Mouse (Mus musculus) limb, embryonic 15.5 days (tissue): ENCODE measurements around the gene Slit3. TPM values are rescaled to one million over a fixed set of nuclear protein-coding genes. Genes with fewer than 3 reads are reported as not detected.

Source experiments
- ATAC-seq: fragments of 200-750 bp; cut with Nextera tagmentation; 2 replicates; pipeline ENCODE4 v1.8.0; 2017; ENCODE audit warnings: low read depth, moderate TSS enrichment; ENCODE audit not compliant: insufficient number of reproducible peaks, low FRiP score, low TSS enrichment
- H3K27ac ChIP-seq: fragments of 300-500 bp; sonication (generic); 2 replicates; pipeline ENCODE4 v1.5.1; 2015; ENCODE audit warnings: moderate library complexity, mild to moderate bottlenecking, inconsistent platforms
- H3K27me3 ChIP-seq: fragments of 300-500 bp; sonication (generic); 2 replicates; pipeline ENCODE4 v1.6.1; 2015; ENCODE audit warnings: inconsistent platforms
- H3K36me3 ChIP-seq: fragments of 300-500 bp; sonication (generic); 2 replicates; pipeline ENCODE4 v1.6.1; 2015; ENCODE audit warnings: inconsistent platforms
- H3K4me1 ChIP-seq: fragments of 300-500 bp; sonication (generic); 2 replicates; pipeline ENCODE4 v1.6.1; 2015; ENCODE audit warnings: inconsistent platforms
- H3K4me2 ChIP-seq: fragments of 300-500 bp; sonication (generic); 2 replicates; pipeline ENCODE4 v1.6.1; 2015; ENCODE audit warnings: mild to moderate bottlenecking, inconsistent platforms
- H3K4me3 ChIP-seq: fragments of 300-500 bp; sonication (generic); 2 replicates; pipeline ENCODE4 v1.5.1; 2015; ENCODE audit warnings: mild to moderate bottlenecking, inconsistent platforms
- H3K9ac ChIP-seq: fragments of 300-500 bp; sonication (generic); 2 replicates; pipeline ENCODE4 v1.6.1; 2015; ENCODE audit warnings: inconsistent platforms
- H3K9me3 ChIP-seq: fragments of 300-500 bp; sonication (generic); 2 replicates; pipeline ENCODE4 v1.6.1; 2016; ENCODE audit warnings: inconsistent platforms
- WGBS: fragments of 180-500 bp; shearing (Covaris S2); methylation state at CpG from one replicate; pipeline ENCODE4 v1.1.7; 2015; 5-methylcytosine and 5-hydroxymethylcytosine counted together
- polyA plus RNA-seq: library from polyadenylated mRNA; unstranded; fragments of >200 nt; fragmentation: Nextera tagmentation; extraction: Ambion mirVana; gene quantifications from 2 replicates; pipeline ENCODE4 v1.2.1, GENCODE M21; 2015

Slit3 gene
- polyA plus RNA-seq, 1 experiment from 2014 or later, result 20.8 TPM

GRCm38 (mm10) chr11:35257351-35257750 is 136.3 kb downstream of the Slit3 start:
- Histone ChIP-seq H3K27me3 (no peaks in the 10 kb centered on the region), H3K36me3 (no peaks in the 10 kb centered on the region), H3K4me2 (no peak overlapping the region), H3K4me1 (peaks cover 20% of the 10 kb centered on the region), H3K9me3 (no peaks in the 10 kb centered on the region), H3K9ac (no peak overlapping the region), H3K27ac (no peak overlapping the region), H3K4me3 (no peak overlapping the region)
- 31% methylated on average over 6 of the region's 6 CpGs for WGBS
- no peak for ATAC-seq

DNA sequence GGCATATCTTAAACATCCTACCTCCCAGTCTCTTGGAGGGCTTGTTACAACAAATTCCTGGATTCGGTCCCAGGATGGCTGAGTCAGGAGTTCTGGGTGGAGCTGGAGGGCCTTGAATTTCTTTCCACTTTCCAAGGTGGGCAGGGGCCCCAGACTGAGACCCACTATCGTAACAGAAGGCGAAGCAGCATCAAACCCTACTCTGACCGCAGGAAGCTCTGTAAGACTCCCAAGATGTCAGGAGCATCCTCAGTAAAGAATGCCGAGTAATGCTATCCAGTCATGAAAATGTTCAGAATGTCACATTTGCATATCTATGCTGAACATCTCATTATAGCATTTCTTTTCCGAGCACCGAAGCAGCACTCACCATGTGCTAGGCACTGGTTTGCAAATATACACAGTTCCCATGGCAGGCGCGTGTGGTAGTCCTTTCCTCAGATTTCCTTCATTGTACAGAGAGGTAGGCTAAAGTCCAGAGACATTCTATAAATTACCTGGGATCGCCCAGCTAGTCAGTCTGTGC is 140.6 kb downstream of the Slit3 start:
- 83% methylated on average over 10 of the region's 10 CpGs for WGBS
- no peaks in the 10 kb centered on the region for H3K36me3 ChIP-seq
- no peak overlapping the region for H3K4me2 ChIP-seq

GRCm38 (mm10) chr11:35262289-35262941 is 141.4 kb downstream of the Slit3 start:
- no peak overlapping the region for H3K27ac ChIP-seq
- no peaks in the 10 kb centered on the region for H3K27me3 ChIP-seq
- no peak overlapping the region for H3K4me2 ChIP-seq
- no peaks in the 10 kb centered on the region for H3K36me3 ChIP-seq
- no peak overlapping the region for H3K4me3 ChIP-seq
- peaks cover 16% of the 10 kb centered on the region for H3K4me1 ChIP-seq
- H3K9ac ChIP-seq, result no peak overlapping the region
- WGBS, result 78% methylated on average over 12 of the region's 12 CpGs
- no peaks in the 10 kb centered on the region for H3K9me3 ChIP-seq
- ATAC-seq, result no peak

More for the DNA sequence above, 140.6 kb downstream of the Slit3 start:
- H3K27me3 ChIP-seq, result no peaks in the 10 kb centered on the region
- ATAC-seq, result no peak
- H3K9me3 ChIP-seq, result no peaks in the 10 kb centered on the region
- H3K4me3 ChIP-seq, result no peak overlapping the region
- H3K4me1 ChIP-seq, result peaks cover 20% of the 10 kb centered on the region
- H3K9ac ChIP-seq, result no peak overlapping the region
- H3K27ac ChIP-seq, result no peak overlapping the region

DNA sequence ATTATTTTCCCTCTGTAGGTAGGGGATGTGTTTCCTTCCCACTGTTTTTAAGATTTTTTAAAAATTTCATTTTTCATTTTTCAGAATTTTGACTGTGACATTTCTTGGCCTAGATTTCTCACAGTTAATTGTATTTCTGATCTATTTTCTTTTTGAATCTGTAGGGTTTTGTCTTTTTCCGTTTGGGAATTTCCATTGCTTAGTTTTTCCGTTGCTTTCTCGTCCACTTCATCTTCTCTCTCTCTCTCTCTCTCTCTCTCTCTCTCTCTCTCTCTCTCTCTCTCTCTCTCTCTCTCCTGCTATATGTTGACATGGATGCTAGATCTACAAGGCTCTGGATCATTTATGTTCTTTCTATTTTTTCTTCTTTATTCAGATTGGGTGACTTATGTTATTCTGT is 143.7 kb downstream of the Slit3 start:
- Histone ChIP-seq H3K4me1 (peaks cover 11% of the 10 kb centered on the region; the same call in 1 of the 2 replicates), H3K9ac (no peak overlapping the region), H3K27me3 (no peaks in the 10 kb centered on the region), H3K27ac (no peak overlapping the region), H3K4me3 (no peak overlapping the region), H3K36me3 (no peaks in the 10 kb centered on the region), H3K9me3 (no peaks in the 10 kb centered on the region), H3K4me2 (no peak overlapping the region)
- 70% methylated on average over 3 of the region's 3 CpGs for WGBS
- ATAC-seq, result no peak

- H3K27me3 ChIP-seq, result peaks cover 2% of the 10 kb centered on the region; the same call in 1 of the 2 replicates
- no peak overlapping the region for H3K4me3 ChIP-seq
- H3K27ac ChIP-seq, result no peak overlapping the region
- no peak for ATAC-seq
- no peaks in the 10 kb centered on the region for H3K9me3 ChIP-seq
- no peak overlapping the region for H3K4me2 ChIP-seq
- 88% methylated on average over 9 of the region's 9 CpGs for WGBS
- H3K36me3 ChIP-seq, result no peaks in the 10 kb centered on the region
- no peak overlapping the region for H3K9ac ChIP-seq
- H3K4me1 ChIP-seq, result peaks cover 18% of the 10 kb centered on the region
These were observed 149.4 kb downstream of the Slit3 start for GRCm38 (mm10) chr11:35270396-35270795.

GRCm38 (mm10) chr11:35273416-35273815 is 152.4 kb downstream of the Slit3 start:
- no peak overlapping the region for H3K27ac ChIP-seq
- H3K4me1 ChIP-seq, result peaks cover 30% of the 10 kb centered on the region
- no peak overlapping the region for H3K4me3 ChIP-seq
- 20% methylated on average over 10 of the region's 10 CpGs for WGBS
- H3K9ac ChIP-seq, result no peak overlapping the region
- H3K36me3 ChIP-seq, result no peaks in the 10 kb centered on the region
- no peak overlapping the region for H3K4me2 ChIP-seq
- H3K27me3 ChIP-seq, result peaks cover 3% of the 10 kb centered on the region; the same call in 1 of the 2 replicates
- H3K9me3 ChIP-seq, result no peaks in the 10 kb centered on the region
- ATAC-seq, result no peak

GRCm38 (mm10) chr11:35274036-35274435 is 153.0 kb downstream of the Slit3 start:
- no peaks in the 10 kb centered on the region for H3K9me3 ChIP-seq
- no peak overlapping the region for H3K4me2 ChIP-seq
- H3K27ac ChIP-seq, result no peak overlapping the region
- whole genome bisulfite sequencing, result 71% methylated on average over 3 of the region's 3 CpGs
- H3K27me3 ChIP-seq, result peaks cover 3% of the 10 kb centered on the region; the same call in 1 of the 2 replicates
- H3K4me3 ChIP-seq, result no peak overlapping the region
- H3K4me1 ChIP-seq, result peaks cover 31% of the 10 kb centered on the region
- ATAC-seq, result no peak
- no peaks in the 10 kb centered on the region for H3K36me3 ChIP-seq
- H3K9ac ChIP-seq, result no peak overlapping the region

DNA sequence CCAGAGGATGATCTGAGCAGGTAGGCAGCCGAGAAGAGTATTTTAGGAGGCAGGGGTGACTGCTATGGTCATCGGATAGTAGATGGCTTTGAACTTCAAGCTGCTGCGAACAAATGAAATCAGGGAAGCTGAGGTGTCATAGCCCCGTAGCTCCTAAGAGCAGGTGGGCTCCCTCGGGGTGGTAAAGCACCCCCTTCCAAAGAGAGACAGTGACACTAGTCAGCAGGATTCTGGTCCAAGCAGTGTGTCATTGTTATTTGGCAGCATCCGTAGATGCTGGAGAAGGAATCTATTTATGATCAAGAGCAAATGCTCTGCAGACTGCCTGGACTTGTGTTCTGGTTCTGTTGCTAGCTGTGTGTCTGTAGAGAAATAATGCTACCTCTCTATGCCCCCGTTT is 154.3 kb downstream of the Slit3 start:
- no peak overlapping the region for H3K9ac ChIP-seq
- H3K27ac ChIP-seq, result no peak overlapping the region
- H3K27me3 ChIP-seq, result peaks cover 3% of the 10 kb centered on the region; the same call in 1 of the 2 replicates
- no peak for ATAC-seq
- H3K4me3 ChIP-seq, result no peak overlapping the region
- no peaks in the 10 kb centered on the region for H3K36me3 ChIP-seq
- H3K4me1 ChIP-seq, result peaks cover 31% of the 10 kb centered on the region
- no peak overlapping the region for H3K4me2 ChIP-seq
- H3K9me3 ChIP-seq, result no peaks in the 10 kb centered on the region
- 84% methylated on average over 7 of the region's 7 CpGs for WGBS

DNA sequence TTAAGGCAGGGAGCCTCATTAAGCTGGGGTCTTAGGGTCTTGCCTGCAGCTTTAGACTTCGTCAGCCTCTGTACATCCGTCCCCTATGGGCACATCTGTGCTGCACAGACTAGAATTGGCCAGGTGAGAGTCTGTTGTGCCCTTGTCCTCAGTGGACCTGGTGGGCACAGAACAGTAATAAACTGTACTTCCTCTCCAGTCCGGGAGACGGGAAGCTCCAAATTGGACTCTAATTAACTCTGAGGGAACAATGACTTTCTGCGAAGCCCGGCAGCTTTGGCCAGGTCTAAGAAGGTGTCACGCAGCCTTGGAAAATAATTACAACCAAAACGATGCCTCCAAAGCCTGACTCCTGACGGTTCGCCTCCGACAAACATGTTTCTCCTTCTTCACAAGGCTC is 155.0 kb downstream of the Slit3 start:
- no peak for ATAC-seq
- Histone ChIP-seq H3K9me3 (no peaks in the 10 kb centered on the region), H3K27me3 (peaks cover 3% of the 10 kb centered on the region; the same call in 1 of the 2 replicates), H3K4me3 (no peak overlapping the region), H3K4me2 (no peak overlapping the region), H3K9ac (no peak overlapping the region), H3K4me1 (peaks cover 34% of the 10 kb centered on the region), H3K36me3 (no peaks in the 10 kb centered on the region), H3K27ac (no peak overlapping the region)
- WGBS, result 53% methylated on average over 11 of the region's 11 CpGs

- WGBS, result 46% methylated on average over 16 of the region's 16 CpGs
- ATAC-seq, result no peak
- no peak overlapping the region for H3K27ac ChIP-seq
- no peak overlapping the region for H3K4me3 ChIP-seq
- H3K27me3 ChIP-seq, result peaks cover 3% of the 10 kb centered on the region; the same call in 1 of the 2 replicates
- no peaks in the 10 kb centered on the region for H3K36me3 ChIP-seq
- H3K9me3 ChIP-seq, result no peaks in the 10 kb centered on the region
- no peak overlapping the region for H3K4me2 ChIP-seq
- H3K9ac ChIP-seq, result no peak overlapping the region
- H3K4me1 ChIP-seq, result peaks cover 36% of the 10 kb centered on the region
These were observed 157.2 kb downstream of the Slit3 start for GRCm38 (mm10) chr11:35278128-35278769.

DNA sequence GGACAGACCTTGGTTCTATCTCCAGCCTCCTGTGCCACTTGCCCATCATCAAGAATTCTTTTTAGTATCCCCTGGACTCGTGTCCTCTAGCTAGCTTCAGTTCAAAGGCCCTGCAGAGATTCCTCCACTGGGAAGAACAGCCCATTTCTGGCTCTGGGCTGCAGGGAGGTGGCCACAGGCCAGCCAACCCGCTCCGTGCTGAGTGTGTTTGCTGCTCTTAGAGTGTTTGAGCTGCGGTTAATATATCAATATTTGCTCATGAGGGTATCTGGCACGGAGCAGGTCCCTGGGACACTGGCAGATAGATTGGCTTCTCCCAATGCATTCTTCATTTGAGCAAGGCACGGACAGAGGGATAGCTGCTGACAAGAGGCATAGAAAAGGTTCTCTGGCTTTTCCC is 159.8 kb downstream of the Slit3 start:
- Histone ChIP-seq H3K36me3 (no peaks in the 10 kb centered on the region), H3K27me3 (no peaks in the 10 kb centered on the region), H3K27ac (no peak overlapping the region), H3K4me3 (no peak overlapping the region), H3K9ac (no peak overlapping the region), H3K4me2 (no peak overlapping the region), H3K9me3 (no peaks in the 10 kb centered on the region), H3K4me1 (peaks cover 34% of the 10 kb centered on the region)
- 64% methylated on average over 6 of the region's 6 CpGs for WGBS
- no peak for ATAC-seq

DNA sequence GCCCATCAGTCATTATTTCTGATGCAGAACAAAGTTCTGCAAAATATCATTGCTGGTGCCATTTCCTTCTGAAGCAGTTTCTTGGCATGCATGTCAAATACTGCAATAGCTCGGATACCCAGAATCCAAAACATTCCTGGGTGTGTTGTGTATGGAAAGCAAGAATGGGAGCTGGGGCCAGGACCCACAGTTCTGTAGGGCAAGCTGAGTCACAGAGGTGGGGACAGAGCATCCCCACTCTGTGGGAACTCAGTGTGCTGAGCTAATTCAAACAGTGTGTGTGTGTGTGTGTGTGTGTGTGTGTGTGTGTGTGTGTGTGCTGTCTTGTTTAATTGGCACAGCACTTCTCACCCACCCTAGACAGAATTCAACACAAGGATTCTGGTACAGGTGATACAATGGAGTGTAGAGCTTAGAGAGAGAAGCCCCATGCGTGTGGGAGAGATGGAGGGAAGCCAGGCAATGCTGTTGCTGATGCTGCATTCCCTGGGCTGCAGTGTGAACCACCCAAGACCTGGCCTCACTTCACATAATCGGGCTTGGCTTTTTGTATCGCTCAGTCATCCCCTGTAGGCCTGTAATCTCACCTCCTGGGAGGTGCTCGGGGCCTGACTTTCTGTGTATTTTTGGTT is 161.1 kb downstream of the Slit3 start:
- Histone ChIP-seq H3K4me1 (peaks cover 30% of the 10 kb centered on the region), H3K4me3 (no peak overlapping the region), H3K9me3 (no peaks in the 10 kb centered on the region)

More for the DNA sequence above, 161.1 kb downstream of the Slit3 start:
- Histone ChIP-seq H3K27me3 (no peaks in the 10 kb centered on the region), H3K9ac (no peak overlapping the region), H3K36me3 (no peaks in the 10 kb centered on the region), H3K27ac (no peak overlapping the region), H3K4me2 (no peak overlapping the region)
- 54% methylated on average over 5 of the region's 5 CpGs for WGBS
- ATAC-seq, result no peak
